Mouse (Mus musculus) Patski (cell line): ENCODE data around the gene Kctd17. TPM values are rescaled to one million over a fixed set of nuclear protein-coding genes. Genes with fewer than 3 reads are reported as not detected.

Experiments
- ATAC-seq: fragments of 100-300 bp; one replicate; pipeline ENCODE4 v1.8.0; 2021
- CTCF ChIA-PET: fragments of 350-600 bp; sonication (Branson Sonifier 250); formaldehyde crosslinking; loops from one replicate; lab custom pipeline; 2022; ENCODE audit warnings: inconsistent platforms; lab: Charles Lee
- POLR2A ChIA-PET: fragments of 350-600 bp; sonication (Branson Sonifier 250); formaldehyde crosslinking; loops from one replicate; lab custom pipeline; 2022; ENCODE audit warnings: antibody characterized with exemption, inconsistent platforms; lab: Charles Lee
- DNase-seq: peaks from one replicate; pipeline ENCODE4 v3.0.0-alpha.2; 2011; ENCODE audit warnings: low read depth, low spot score
- H3K27me3 ChIP-seq: fragments of 371-371 bp; one replicate; pipeline ENCODE4 v1.5.1; 2021
- CTCF ChIP-seq: fragments of 100-300 bp; IDR thresholded peaks from one replicate; pipeline ENCODE4 v1.5.1; 2021
- in situ Hi-C: fragments of 300-500 bp; cut with MboI; formaldehyde crosslinking; loops from 3 replicates; pipeline ENCODE4 v1.11.1; 2018; ENCODE audit warnings: low pct_unique_long_range_greater_than_20kb, mixed read lengths
- polyA plus RNA-seq: library from polyadenylated mRNA; unstranded; gene quantifications from one replicate; pipeline ENCODE4 v1.2.3, GENCODE M21; 2021

Kctd17 gene
- polyA plus RNA-seq, 1 experiment from 2014 or later, result 157 TPM

DNA sequence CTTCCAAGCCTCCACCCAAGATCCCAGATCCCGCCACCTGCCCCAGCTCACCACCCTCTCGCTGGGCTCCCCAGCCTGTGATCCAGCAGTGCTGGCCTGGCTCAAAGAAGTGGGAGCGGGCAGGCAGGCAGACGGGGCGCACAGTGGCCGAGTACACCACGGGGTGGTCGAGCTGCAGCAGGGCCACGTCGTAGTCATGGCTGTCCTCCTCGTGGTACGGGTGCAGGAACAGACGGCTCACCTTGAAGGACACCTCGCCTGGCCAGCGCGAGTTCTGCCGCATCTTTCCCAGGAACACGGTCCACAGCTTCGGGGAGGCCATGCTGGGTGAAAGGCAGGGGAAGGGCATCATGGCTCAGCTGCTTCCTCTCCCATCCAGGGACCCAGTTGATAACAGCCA, 13.9 kb downstream of the Kctd17 start:
- POLR2A ChIA-PET, result interaction anchor here (1.2 to 1.4 kb wide), 2 partner anchors 13 to 90 kb away, joined by 3 to 5 read pairs; no protein-coding TSS in a partner anchor
- DNase-seq (no peak), ATAC-seq (no peak)
- in situ Hi-C loops, result no loop called here
- CTCF ChIA-PET, result interaction anchor here (1.5 to 1.6 kb wide), 2 partner anchors 13 to 91 kb away, joined by 4 read pairs; no protein-coding TSS in a partner anchor
- no peaks in the 10 kb centered on the region for H3K27me3 ChIP-seq
- no peak for TF ChIP-seq CTCF

DNA sequence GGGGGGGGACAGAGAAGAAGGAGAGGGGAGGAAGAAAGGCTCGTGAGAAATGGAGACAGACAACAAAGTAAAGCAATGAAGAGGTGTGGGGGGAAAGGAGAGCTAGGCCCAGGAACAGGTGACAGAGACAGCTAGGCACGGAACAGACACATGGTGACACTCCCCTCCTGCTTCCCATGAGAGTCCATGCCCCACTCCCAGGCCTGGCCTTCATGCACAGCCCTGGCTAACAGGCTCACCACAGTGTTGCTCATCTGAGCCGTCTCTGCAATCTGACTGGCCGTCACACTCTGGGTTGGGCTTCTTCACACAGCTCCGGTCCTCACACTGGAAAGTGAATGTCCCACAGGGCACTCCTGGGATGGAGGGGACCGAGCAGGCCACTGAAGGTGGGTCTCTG, 15.5 kb downstream of the Kctd17 start:
- CTCF ChIA-PET, result interaction anchor here (1.0 kb wide), 1 partner anchor 89 kb away, joined by 3 read pairs; no protein-coding TSS in a partner anchor
- no peaks in the 10 kb centered on the region for H3K27me3 ChIP-seq
- TF ChIP-seq CTCF, result no peak
- POLR2A ChIA-PET, result interaction anchor here (0.6 kb wide), 1 partner anchor 139 kb away, joined by 3 read pairs; no protein-coding TSS in a partner anchor
- in situ Hi-C loops, result no loop called here
- DNase-seq (no peak), ATAC-seq (no peak)

DNA sequence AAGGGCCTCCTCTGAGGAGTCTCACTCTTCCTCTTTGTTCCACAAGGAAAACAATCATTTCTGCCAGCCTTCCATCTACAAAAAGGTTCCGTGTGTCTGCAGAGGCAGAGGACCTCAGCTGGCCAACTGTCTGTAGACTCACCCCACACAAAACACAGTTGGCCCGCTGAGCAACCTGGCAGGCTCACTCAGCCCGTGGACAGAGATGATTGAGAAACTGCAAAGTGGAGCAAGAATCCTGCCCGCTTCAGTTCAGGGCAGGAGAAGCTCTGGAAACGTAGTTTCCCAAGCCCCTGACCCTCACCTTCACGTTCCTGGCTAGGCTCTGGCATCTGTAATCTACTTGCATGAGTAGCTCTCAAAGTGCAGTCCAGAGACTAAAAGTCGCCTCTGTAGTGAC, 18.8 kb downstream of the Kctd17 start:
- in situ Hi-C loops, result loop anchor here (5.0 kb wide), 1 partner anchor 85 kb away; the partner anchor contains the start of gene C1qtnf6
- ChIA-PET POLR2A (interaction anchor here (0.8 to 1.7 kb wide), 4 partner anchors 8 to 86 kb away, joined by 3 to 5 read pairs (median 4); no protein-coding TSS in a partner anchor), CTCF (interaction anchor here (1.0 to 2.3 kb wide), 18 partner anchors 10 to 135 kb away, joined by 3 to 21 read pairs (median 5); no protein-coding TSS in a partner anchor)
- no peak for DNase-seq
- TF ChIP-seq CTCF, result no peak
- no peaks in the 10 kb centered on the region for H3K27me3 ChIP-seq
- no peak for ATAC-seq

DNA sequence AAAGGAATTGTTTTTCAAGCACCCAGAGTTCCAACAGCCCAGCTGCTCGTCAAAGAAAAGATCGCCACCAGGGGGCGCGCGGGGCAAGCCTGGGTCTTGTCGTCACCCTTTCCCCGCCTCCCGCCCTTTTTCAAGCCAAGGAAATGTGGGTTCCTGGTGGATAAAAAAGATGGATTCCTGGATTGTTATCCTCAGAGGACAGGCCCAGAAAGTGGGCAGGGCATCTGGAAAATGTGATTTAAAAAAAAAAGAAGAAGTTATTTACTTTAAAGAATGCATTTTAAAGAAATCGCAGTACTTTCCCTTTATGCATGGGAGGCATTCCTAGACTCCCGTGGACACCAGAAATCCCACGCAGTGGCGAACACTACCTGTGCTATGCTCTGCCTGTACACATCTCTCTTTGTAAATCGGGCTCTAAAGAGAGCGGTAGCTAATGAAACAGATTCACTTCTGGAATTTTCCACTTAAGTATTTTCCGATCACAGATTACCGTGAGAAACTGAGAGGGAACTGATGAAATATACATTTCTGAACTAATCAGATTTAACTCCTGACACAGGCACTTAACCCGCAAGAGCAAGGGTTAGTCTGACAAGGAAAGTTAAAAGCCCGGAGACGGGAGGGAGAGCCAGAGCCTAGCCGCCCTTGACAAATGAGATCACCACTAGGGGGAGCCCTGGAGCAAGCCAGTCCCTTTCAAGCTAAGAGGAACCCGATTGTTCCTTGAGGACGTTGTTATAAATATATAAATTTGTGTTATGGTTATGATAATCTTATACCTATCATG, 19.6 kb downstream of the Kctd17 start:
- in situ Hi-C loops, result loop anchor here (5.0 kb wide), 1 partner anchor 84 kb away; the partner anchor contains the start of gene C1qtnf6
- ATAC-seq (peak; percentile 32), DNase-seq (no peak)
- ChIA-PET CTCF (interaction anchor here (0.8 to 2.6 kb wide), 29 partner anchors 10 to 134 kb away, joined by 3 to 21 read pairs (median 4); no protein-coding TSS in a partner anchor), POLR2A (interaction anchor here (0.8 to 1.7 kb wide), 4 partner anchors 9 to 85 kb away, joined by 3 to 5 read pairs (median 4); no protein-coding TSS in a partner anchor)
- TF ChIP-seq CTCF, result no peak
- H3K27me3 ChIP-seq, result no peaks in the 10 kb centered on the region

DNA sequence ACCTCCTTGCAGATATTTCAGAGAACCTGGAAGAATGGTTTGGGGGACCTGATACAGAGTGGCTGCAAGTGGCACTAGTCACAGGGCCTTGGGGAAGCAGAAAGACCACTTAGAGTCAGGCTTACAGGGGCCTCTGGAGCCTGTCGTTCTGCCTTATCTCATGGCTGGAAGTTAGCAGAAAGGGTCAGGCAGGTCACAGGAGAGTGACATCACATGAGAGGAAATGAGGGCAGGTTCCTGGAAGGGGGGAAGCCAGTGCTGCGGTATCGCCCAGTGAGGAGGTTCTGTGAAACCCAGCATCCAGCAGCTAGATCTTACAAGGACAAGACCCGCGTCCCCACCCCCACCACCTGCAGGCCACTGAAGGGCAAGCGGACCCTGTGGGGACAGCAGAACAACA, 20.8 kb downstream of the Kctd17 start:
- POLR2A ChIA-PET, result interaction anchor here (1.4 to 1.8 kb wide), 2 partner anchors 32 to 81 kb away, joined by 5 to 7 read pairs; partner anchors contain the start of gene C1qtnf6
- no peak for DNase-seq
- ATAC-seq, result no peak
- H3K27me3 ChIP-seq, result no peaks in the 10 kb centered on the region
- CTCF ChIA-PET, result interaction anchor here (1.1 to 2.6 kb wide), 13 partner anchors 15 to 132 kb away, joined by 3 to 21 read pairs (median 4); no protein-coding TSS in a partner anchor
- TF ChIP-seq CTCF, result no peak
- in situ Hi-C loops, result loop anchor here (5.0 kb wide), 1 partner anchor 83 kb away; the partner anchor contains the start of gene C1qtnf6

DNA sequence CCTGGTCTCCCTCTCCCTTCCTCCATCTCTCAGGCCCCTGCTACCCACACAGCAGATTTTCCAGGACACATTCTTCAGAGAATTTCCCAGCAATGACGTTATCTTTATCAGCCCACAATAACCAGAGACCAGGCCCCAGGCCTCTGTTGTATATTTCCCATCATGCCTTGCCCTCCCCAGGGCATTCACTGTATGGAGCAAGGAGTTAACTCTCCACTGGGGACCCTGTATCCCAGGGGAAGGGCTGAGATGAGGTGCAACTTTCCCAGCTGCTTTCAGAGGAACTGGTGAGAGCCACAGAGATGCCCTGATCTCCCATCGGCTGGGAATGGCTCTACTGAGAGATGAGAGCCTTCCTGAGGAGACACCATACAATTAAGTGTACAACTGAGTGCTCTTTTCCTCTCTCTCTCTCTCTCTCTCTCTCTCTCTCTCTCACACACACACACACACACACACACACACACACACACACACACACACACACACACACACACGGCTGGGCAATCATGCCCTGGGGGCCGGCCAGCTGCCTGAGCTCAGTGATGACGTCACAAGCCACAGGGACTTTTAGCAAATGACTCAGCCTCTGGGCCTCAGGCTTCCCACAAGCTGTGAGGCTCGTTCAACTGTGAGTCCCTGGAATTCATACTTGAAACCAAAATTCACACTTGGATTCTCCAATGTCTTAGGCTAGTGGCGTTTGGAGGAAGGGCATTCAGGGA, 21.5 kb downstream of the Kctd17 start:
- ChIA-PET POLR2A (interaction anchor here (1.4 to 1.8 kb wide), 3 partner anchors 19 to 80 kb away, joined by 5 to 7 read pairs (median 7); partner anchors contain the start of genes C1qtnf6 and Tmprss6), CTCF (interaction anchor here (0.9 to 3.7 kb wide), 6 partner anchors 19 to 131 kb away, joined by 3 to 12 read pairs (median 4); partner anchors contain the start of gene Tmprss6)
- DNase-seq (peak; percentile 94), ATAC-seq (peak; percentile 68)
- no peaks in the 10 kb centered on the region for H3K27me3 ChIP-seq
- TF ChIP-seq CTCF, result no peak
- in situ Hi-C loops, result loop anchor here (5.0 kb wide), 1 partner anchor 82 kb away; the partner anchor contains the start of gene C1qtnf6

DNA sequence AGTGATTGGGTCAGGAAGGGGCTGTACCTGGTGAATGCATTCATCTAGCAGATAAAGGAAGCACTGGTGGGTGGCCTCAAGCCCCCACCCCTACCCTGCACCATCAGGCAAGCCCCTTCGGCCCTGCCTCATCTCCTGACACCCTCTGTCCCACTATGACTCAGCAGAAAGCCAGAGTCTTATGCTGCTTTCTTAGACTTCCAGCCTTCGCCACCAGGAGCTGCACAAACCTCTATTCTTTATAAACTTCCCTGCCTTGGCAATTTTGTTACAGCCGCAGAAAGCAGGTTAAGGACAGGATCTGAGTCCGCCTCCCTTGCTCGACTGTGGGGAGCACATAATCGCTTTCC, 22.0 kb downstream of the Kctd17 start:
- CTCF ChIA-PET, result interaction anchor here (0.9 to 3.7 kb wide), 6 partner anchors 19 to 131 kb away, joined by 3 to 12 read pairs (median 4); partner anchors contain the start of gene Tmprss6
- POLR2A ChIA-PET, result interaction anchor here (0.6 to 1.8 kb wide), 3 partner anchors 18 to 80 kb away, joined by 3 to 7 read pairs (median 7); partner anchors contain the start of genes C1qtnf6 and Tmprss6
- TF ChIP-seq CTCF, result no peak
- H3K27me3 ChIP-seq, result no peaks in the 10 kb centered on the region
- no peak for DNase-seq
- in situ Hi-C loops, result no loop called here
- ATAC-seq, result no peak

DNA sequence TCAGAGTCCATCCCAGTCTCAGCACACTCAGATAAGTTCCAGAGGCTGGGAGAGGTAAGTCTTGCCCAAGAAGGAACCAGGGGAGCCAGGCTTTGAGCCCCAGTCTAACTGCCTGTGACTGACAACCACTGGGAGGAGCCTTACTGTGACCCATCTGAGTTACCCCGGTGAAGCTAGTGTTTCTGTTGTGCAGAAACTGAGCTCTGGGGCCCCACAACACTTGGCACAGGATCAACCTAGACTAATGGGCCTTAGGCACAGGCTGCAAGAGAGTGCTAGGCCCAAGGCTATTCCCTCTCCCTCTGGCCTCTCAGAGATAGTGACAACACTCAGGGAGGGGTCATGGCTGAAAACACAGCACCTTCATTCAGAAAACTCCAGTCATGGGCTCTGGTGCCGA, 22.8 kb downstream of the Kctd17 start:
- ChIA-PET CTCF (interaction anchor here (3.7 kb wide), 1 partner anchor 18 kb away, joined by 12 read pairs; the partner anchor contains the start of gene Tmprss6), POLR2A (interaction anchor here (0.6 to 1.8 kb wide), 3 partner anchors 11 to 17 kb away, joined by 3 to 7 read pairs (median 3); partner anchors contain the start of gene Tmprss6)
- ATAC-seq (no peak), DNase-seq (no peak)
- no peaks in the 10 kb centered on the region for H3K27me3 ChIP-seq
- TF ChIP-seq CTCF, result no peak
- in situ Hi-C loops, result no loop called here

DNA sequence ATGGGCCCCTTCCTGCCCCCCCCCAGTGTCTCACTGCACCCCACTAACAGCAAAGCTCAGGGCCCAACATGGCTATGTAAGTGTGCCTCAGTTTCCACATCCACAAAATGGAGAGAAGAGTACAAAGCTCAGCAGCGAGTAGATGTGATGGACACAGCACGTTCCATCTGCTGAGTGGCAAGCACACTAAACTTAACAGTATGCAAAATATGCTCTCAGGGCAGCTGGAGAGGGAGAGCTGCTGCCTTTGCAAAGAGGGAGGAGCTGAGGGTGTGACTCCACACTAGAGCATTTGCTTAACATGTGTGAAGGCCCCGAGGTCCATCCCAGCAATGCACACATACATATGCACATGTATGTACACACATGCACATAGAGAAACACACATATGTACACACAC, 24.6 kb downstream of the Kctd17 start:
- ChIA-PET CTCF (interaction anchor here (1.6 to 3.7 kb wide), 2 partner anchors 16 to 18 kb away, joined by 3 to 12 read pairs; partner anchors contain the start of gene Tmprss6), POLR2A (interaction anchor here (0.6 kb wide), 1 partner anchor 266 kb away, joined by 3 read pairs; no protein-coding TSS in a partner anchor)
- no peak for DNase-seq
- in situ Hi-C loops, result no loop called here
- no peak for TF ChIP-seq CTCF
- ATAC-seq, result no peak
- H3K27me3 ChIP-seq, result no peaks in the 10 kb centered on the region
